Mouse (Mus musculus) hindbrain, embryonic 10.5 days (tissue): ENCODE measurements around the gene Shisal1. TPM values are rescaled to one million over a fixed set of nuclear protein-coding genes. Genes with fewer than 3 reads are reported as not detected.

ENCODE experiments used
- DNase-seq: peaks from one replicate; pipeline ENCODE4 v3.0.0-alpha.2; 2017; ENCODE audit warnings: low spot score
- H3K27ac ChIP-seq: fragments of 300-500 bp; sonication (generic); 2 replicates; pipeline ENCODE4 v1.5.1; 2016; ENCODE audit warnings: mild to moderate bottlenecking, moderate library complexity
- H3K27me3 ChIP-seq: fragments of 300-500 bp; sonication (generic); 2 replicates; pipeline ENCODE4 v1.6.1; 2016; ENCODE audit warnings: mild to moderate bottlenecking; ENCODE audit not compliant: poor library complexity, insufficient read depth, severe bottlenecking
- H3K36me3 ChIP-seq: fragments of 300-500 bp; sonication (generic); 2 replicates; pipeline ENCODE4 v1.6.1; 2016; ENCODE audit warnings: mild to moderate bottlenecking, moderate library complexity
- H3K4me1 ChIP-seq: fragments of 300-500 bp; sonication (generic); replicated peaks from 2 replicates; pipeline ENCODE4 v1.6.1; 2016; ENCODE audit warnings: mild to moderate bottlenecking
- H3K4me3 ChIP-seq: fragments of 300-500 bp; sonication (generic); 2 replicates; pipeline ENCODE4 v1.5.1; 2016; ENCODE audit warnings: mild to moderate bottlenecking, moderate library complexity
- H3K9me3 ChIP-seq: fragments of 300-500 bp; sonication (generic); 2 replicates; pipeline ENCODE4 v1.6.1; 2016; ENCODE audit warnings: mild to moderate bottlenecking, moderate library complexity
- WGBS: fragments of 180-500 bp; shearing (Covaris S2); methylation state at CpG from one replicate; pipeline ENCODE4 v1.1.7; 2016; 5-methylcytosine and 5-hydroxymethylcytosine counted together
- polyA plus RNA-seq: library from polyadenylated mRNA; unstranded; fragments of >200 nt; fragmentation: Nextera tagmentation; extraction: Ambion mirVana; gene quantifications from 2 replicates; pipeline ENCODE4 v1.2.1, GENCODE M21; 2016

The Shisal1 gene
- polyA plus RNA-seq, 1 experiment from 2014 or later: 5.2 TPM

DNA sequence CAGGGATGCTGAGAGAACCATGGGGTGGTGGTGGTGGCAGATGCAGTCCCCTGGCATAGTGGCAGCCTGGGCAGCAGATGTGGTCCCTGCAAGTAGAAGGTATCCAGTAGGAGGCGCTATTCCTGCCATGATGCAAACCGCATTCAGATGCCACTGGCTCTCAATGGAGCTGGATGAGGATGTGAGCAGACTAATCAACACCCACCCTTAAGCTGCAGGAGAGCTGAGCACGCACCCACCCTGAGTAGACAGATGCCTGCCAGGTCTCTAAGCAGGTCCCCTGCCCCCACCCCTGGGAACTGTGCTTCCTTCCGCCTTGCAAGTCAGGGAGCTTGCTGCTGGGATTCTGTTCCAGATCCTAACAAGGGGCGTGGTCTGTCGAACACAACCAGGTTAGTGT, 53.6 kb downstream of the Shisal1 start:
- 0 out of 2 replicates have a peak, but pooled peaks cover 2% of the 10 kb centered on the region for H3K36me3 ChIP-seq
- peaks cover 46% of the 10 kb centered on the region for H3K4me1 ChIP-seq
- 0 out of 2 replicates have a peak overlapping the region, but pooled peaks have one; percentile 53 for H3K27ac ChIP-seq
- WGBS: 45% methylated on average over 6 of the region's 6 CpGs
- DNase-seq: no peak
- H3K4me3 ChIP-seq: no peak overlapping the region
- H3K27me3 ChIP-seq: no peaks in the 10 kb centered on the region
- peaks cover 11% of the 10 kb centered on the region for H3K9me3 ChIP-seq

DNA sequence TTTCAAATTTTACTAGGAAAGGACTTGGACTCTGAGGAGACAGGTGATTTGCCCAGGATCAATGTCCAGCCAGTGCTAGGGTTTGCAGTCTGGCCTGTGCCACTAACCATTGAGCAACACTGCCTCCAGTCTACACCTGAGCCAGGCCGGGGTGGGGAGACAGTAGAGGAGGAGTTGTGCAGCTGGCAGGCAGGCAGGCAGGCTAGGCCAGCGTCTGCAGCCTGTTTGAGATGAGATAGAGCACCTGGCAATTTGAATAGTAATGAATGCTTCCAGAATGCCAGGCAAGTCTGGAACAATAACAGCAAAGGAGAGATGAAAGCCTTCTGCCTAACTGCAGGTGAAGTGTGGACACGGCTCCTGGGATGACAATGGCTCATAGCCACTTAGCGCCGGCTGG, 54.1 kb downstream of the Shisal1 start:
- Histone ChIP-seq H3K27ac (no peak overlapping the region), H3K27me3 (no peaks in the 10 kb centered on the region), H3K4me3 (no peak overlapping the region), H3K36me3 (peaks cover 7% of the 10 kb centered on the region; the same call in 1 of the 2 replicates), H3K4me1 (peaks cover 41% of the 10 kb centered on the region), H3K9me3 (peaks cover 16% of the 10 kb centered on the region)
- WGBS: 79% methylated on average over 5 of the region's 5 CpGs
- DNase-seq: no peak

DNA sequence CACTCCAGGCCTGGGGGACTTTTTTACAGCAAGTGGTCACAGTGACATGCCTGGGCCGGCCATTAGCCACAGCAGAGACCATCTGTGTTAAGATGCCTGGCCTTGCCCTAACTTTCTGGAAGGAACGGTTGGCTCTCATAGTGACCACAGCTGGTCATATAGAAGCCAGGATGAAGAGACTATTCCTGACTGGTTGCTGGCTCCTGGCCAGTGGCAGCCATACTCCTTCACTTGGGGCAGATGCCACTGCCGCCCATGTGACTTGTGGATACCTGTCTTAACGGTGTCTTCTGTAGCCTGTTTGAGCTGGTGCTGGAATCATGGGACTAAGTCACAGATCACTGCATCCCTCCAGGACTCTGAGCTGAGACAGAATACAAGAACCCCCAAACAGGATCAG, 54.8 kb downstream of the Shisal1 start:
- Histone ChIP-seq H3K27me3 (no peaks in the 10 kb centered on the region), H3K4me3 (no peak overlapping the region), H3K27ac (no peak overlapping the region), H3K36me3 (peaks cover 12% of the 10 kb centered on the region; the same call in 1 of the 2 replicates), H3K9me3 (peaks cover 23% of the 10 kb centered on the region), H3K4me1 (peaks cover 34% of the 10 kb centered on the region)
- DNase-seq: no peak
- 89% methylated on average over 4 of the region's 4 CpGs for WGBS

- 93% methylated on average over 8 of the region's 8 CpGs for WGBS
- DNase-seq: no peak
- Histone ChIP-seq H3K4me3 (no peak overlapping the region), H3K4me1 (peaks cover 10% of the 10 kb centered on the region), H3K9me3 (peaks cover 30% of the 10 kb centered on the region), H3K27me3 (no peaks in the 10 kb centered on the region), H3K27ac (no peak overlapping the region), H3K36me3 (peaks cover 12% of the 10 kb centered on the region; the same call in 1 of the 2 replicates)
Measured at GRCm38 (mm10) chr15:84388698-84389131, 58.2 kb downstream of the Shisal1 start.

GRCm38 (mm10) chr15:84385995-84386565, 60.8 kb downstream of the Shisal1 start:
- H3K4me1 ChIP-seq: peaks cover 6% of the 10 kb centered on the region; the same call in 1 of the 2 replicates
- H3K27ac ChIP-seq: no peak overlapping the region
- 91% methylated on average over 8 of the region's 8 CpGs for WGBS
- no peaks in the 10 kb centered on the region for H3K27me3 ChIP-seq
- peaks cover 12% of the 10 kb centered on the region; the same call in 1 of the 2 replicates for H3K36me3 ChIP-seq
- H3K4me3 ChIP-seq: no peak overlapping the region
- H3K9me3 ChIP-seq: peaks cover 25% of the 10 kb centered on the region
- DNase-seq: no peak

DNA sequence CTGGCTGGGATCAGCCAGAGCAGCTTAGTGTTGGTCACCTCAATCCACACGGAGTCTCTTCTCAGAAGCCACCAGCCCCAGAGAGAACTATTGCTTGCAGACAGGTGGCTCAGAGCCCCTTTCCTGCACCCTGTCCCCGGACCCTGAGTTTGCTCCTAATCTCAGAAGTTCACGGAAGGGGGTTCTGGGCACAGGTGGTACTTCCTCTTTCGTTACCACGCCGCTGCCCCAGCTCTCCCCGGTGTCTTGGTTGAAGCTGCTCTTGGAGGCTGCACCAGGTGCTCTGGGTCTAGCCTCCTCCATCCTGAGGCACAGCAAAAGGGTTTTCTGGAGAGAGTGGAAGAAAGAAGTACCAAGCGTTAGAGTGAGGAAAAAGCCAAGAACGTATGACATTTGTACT, 62.8 kb downstream of the Shisal1 start:
- Histone ChIP-seq H3K27ac (no peak overlapping the region), H3K4me1 (peaks cover 9% of the 10 kb centered on the region; the same call in 1 of the 2 replicates), H3K4me3 (no peak overlapping the region), H3K27me3 (no peaks in the 10 kb centered on the region), H3K36me3 (peaks cover 10% of the 10 kb centered on the region; the same call in 1 of the 2 replicates), H3K9me3 (peaks cover 24% of the 10 kb centered on the region)
- 96% methylated on average over 9 of the region's 9 CpGs for whole genome bisulfite sequencing
- DNase-seq: no peak

GRCm38 (mm10) chr15:84380181-84380580, 66.7 kb downstream of the Shisal1 start:
- Histone ChIP-seq H3K27me3 (no peaks in the 10 kb centered on the region), H3K27ac (no peak overlapping the region), H3K4me1 (peaks cover 9% of the 10 kb centered on the region; the same call in 1 of the 2 replicates), H3K36me3 (no peaks in the 10 kb centered on the region), H3K4me3 (no peak overlapping the region), H3K9me3 (peaks cover 5% of the 10 kb centered on the region)
- 81% methylated on average over 10 of the region's 10 CpGs for WGBS
- no peak for DNase-seq

GRCm38 (mm10) chr15:84378734-84379133, 68.2 kb downstream of the Shisal1 start:
- Histone ChIP-seq H3K27me3 (no peaks in the 10 kb centered on the region), H3K9me3 (peaks cover 15% of the 10 kb centered on the region), H3K4me1 (peaks cover 9% of the 10 kb centered on the region; the same call in 1 of the 2 replicates), H3K36me3 (no peaks in the 10 kb centered on the region), H3K4me3 (no peak overlapping the region), H3K27ac (no peak overlapping the region)
- WGBS: 85% methylated on average over 9 of the region's 9 CpGs
- no peak for DNase-seq

GRCm38 (mm10) chr15:84372801-84373200, 74.1 kb downstream of the Shisal1 start:
- Histone ChIP-seq H3K4me3 (no peak overlapping the region), H3K9me3 (peaks cover 18% of the 10 kb centered on the region), H3K36me3 (no peaks in the 10 kb centered on the region), H3K27ac (peak overlapping the region; percentile 40; the same call in 1 of the 2 replicates), H3K4me1 (peaks cover 11% of the 10 kb centered on the region), H3K27me3 (no peaks in the 10 kb centered on the region; the same call in 1 of the 2 replicates)
- 62% methylated on average over 5 of the region's 5 CpGs for WGBS
- peak; percentile 8 for DNase-seq

DNA sequence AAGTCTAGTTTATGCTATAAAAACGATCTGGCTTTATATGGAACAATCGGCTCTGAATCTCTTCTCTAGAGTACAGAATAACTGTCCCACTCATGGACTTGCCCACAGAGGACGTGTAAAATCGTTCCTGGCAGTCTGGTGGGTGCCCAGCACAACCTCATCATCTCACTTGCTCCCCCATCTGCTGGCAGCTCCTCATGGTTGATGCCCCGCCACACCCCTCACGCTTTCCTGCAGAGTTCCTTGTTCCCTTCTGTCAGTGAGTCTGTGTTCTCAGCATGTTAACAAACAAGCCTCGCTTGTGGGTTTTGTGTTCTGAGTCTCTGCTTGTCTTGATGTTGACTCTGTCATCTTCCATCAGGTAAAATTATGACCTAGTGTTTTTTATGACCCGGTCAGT, 79.5 kb downstream of the Shisal1 start:
- 75% methylated on average over 8 of the region's 8 CpGs for WGBS
- H3K4me1 ChIP-seq: peaks cover 8% of the 10 kb centered on the region
- H3K36me3 ChIP-seq: no peaks in the 10 kb centered on the region
- H3K4me3 ChIP-seq: no peak overlapping the region
- no peaks in the 10 kb centered on the region; the same call in 1 of the 2 replicates for H3K27me3 ChIP-seq
- H3K9me3 ChIP-seq: 0 out of 2 replicates have a peak, but pooled peaks cover 3% of the 10 kb centered on the region
- no peak overlapping the region for H3K27ac ChIP-seq
- DNase-seq: no peak

GRCm38 (mm10) chr15:84366574-84366989, 80.3 kb downstream of the Shisal1 start:
- DNase-seq: no peak
- WGBS: 91% methylated on average over 10 of the region's 10 CpGs
- Histone ChIP-seq H3K36me3 (no peaks in the 10 kb centered on the region), H3K4me1 (peaks cover 7% of the 10 kb centered on the region), H3K9me3 (0 out of 2 replicates have a peak, but pooled peaks cover 3% of the 10 kb centered on the region), H3K27ac (no peak overlapping the region), H3K4me3 (no peak overlapping the region), H3K27me3 (no peaks in the 10 kb centered on the region; the same call in 1 of the 2 replicates)

GRCm38 (mm10) chr15:84365675-84366381, 81.1 kb downstream of the Shisal1 start:
- no peaks in the 10 kb centered on the region; the same call in 1 of the 2 replicates for H3K27me3 ChIP-seq
- peaks cover 7% of the 10 kb centered on the region for H3K4me1 ChIP-seq
- 76% methylated on average over 17 of the region's 17 CpGs for WGBS
- no peak overlapping the region for H3K4me3 ChIP-seq
- H3K36me3 ChIP-seq: no peaks in the 10 kb centered on the region
- peak overlapping the region; percentile 60; the same call in 1 of the 2 replicates for H3K27ac ChIP-seq
- H3K9me3 ChIP-seq: 0 out of 2 replicates have a peak, but pooled peaks cover 3% of the 10 kb centered on the region
- no peak for DNase-seq

GRCm38 (mm10) chr15:84364746-84365145, 82.2 kb downstream of the Shisal1 start:
- Histone ChIP-seq H3K27me3 (no peaks in the 10 kb centered on the region; the same call in 1 of the 2 replicates), H3K9me3 (0 out of 2 replicates have a peak, but pooled peaks cover 3% of the 10 kb centered on the region), H3K27ac (no peak overlapping the region), H3K4me1 (peaks cover 13% of the 10 kb centered on the region), H3K36me3 (no peaks in the 10 kb centered on the region), H3K4me3 (no peak overlapping the region)
- DNase-seq: no peak
- 86% methylated on average over 3 of the region's 3 CpGs for WGBS
